Mouse (Mus musculus) c-Kit-negative CD71-positive TER-119-positive erythroid progenitor cells, embryonic 14.5 days (primary cell): ENCODE measurements around the gene Paxbp1.

Experiments
- DNase-seq: peaks from one replicate; pipeline ENCODE4 v3.0.0-alpha.2; 2013; ENCODE audit warnings: low read depth, low spot score

Gene Paxbp1

GRCm38 (mm10) chr16:91055150-91055549, 10.8 kb upstream of the Paxbp1 start:
- DNase-seq, result no peak

- DNase-seq, result no peak
Observed at GRCm38 (mm10) chr16:91053599-91053998, 9.3 kb upstream of the Paxbp1 start.

- peak; percentile 56 for DNase-seq
Observed at GRCm38 (mm10) chr16:91045511-91045910, 1.2 kb upstream of the Paxbp1 start.

GRCm38 (mm10) chr16:91043461-91044248, 688 bp downstream of the Paxbp1 start:
- peak; percentile 40 for DNase-seq

- no peak for DNase-seq
Observed at GRCm38 (mm10) chr16:91042640-91043039, 1.7 kb downstream of the Paxbp1 start.

GRCm38 (mm10) chr16:91035866-91036265, 8.5 kb downstream of the Paxbp1 start:
- no peak for DNase-seq

- DNase-seq, result no peak
Observed at GRCm38 (mm10) chr16:91030751-91031150, 13.6 kb downstream of the Paxbp1 start.

- no peak for DNase-seq
Observed at GRCm38 (mm10) chr16:91029901-91030300, 14.4 kb downstream of the Paxbp1 start.

GRCm38 (mm10) chr16:91029161-91029743, 15.1 kb downstream of the Paxbp1 start:
- DNase-seq, result no peak

- no peak for DNase-seq
Observed at GRCm38 (mm10) chr16:91026290-91026689, 18.1 kb downstream of the Paxbp1 start.

- no peak for DNase-seq
Observed at GRCm38 (mm10) chr16:91023384-91023783, 21.0 kb downstream of the Paxbp1 start.

GRCm38 (mm10) chr16:91020842-91021483, 23.4 kb downstream of the Paxbp1 start:
- DNase-seq, result no peak

GRCm38 (mm10) chr16:91019476-91019875, 24.9 kb downstream of the Paxbp1 start:
- no peak for DNase-seq

- DNase-seq, result no peak
Observed at GRCm38 (mm10) chr16:91015761-91016160, 28.6 kb downstream of the Paxbp1 start.

GRCm38 (mm10) chr16:91011847-91012246, 32.5 kb downstream of the Paxbp1 start:
- no peak for DNase-seq

GRCm38 (mm10) chr16:91011021-91011683, 33.2 kb downstream of the Paxbp1 start, which contains the start of gene Synj1:
TSS of gene Synj1 (minus strand) at chr16:91011308.
- peak; percentile 77 for DNase-seq

GRCm38 (mm10) chr16:91010581-91011020, 33.7 kb downstream of the Paxbp1 start:
- DNase-seq, result peak; percentile 36

GRCm38 (mm10) chr16:91009942-91010529, 34.3 kb downstream of the Paxbp1 start:
- DNase-seq, result peak; percentile 46

GRCm38 (mm10) chr16:91004915-91005538, 39.3 kb downstream of the Paxbp1 start:
- no peak for DNase-seq

- no peak for DNase-seq
Observed at GRCm38 (mm10) chr16:91001098-91001497, 43.2 kb downstream of the Paxbp1 start.

- no peak for DNase-seq
Observed at GRCm38 (mm10) chr16:90999827-91000226, 44.5 kb downstream of the Paxbp1 start.
